Mouse (Mus musculus) gonadal fat pad, adult 2 months (tissue): ENCODE data around the gene Adamts17. TPM values are rescaled to one million over a fixed set of nuclear protein-coding genes. Genes with fewer than 3 reads are reported as not detected.

Experiments
- polyA plus RNA-seq: library from polyadenylated mRNA; depleted of rRNA; stranded (reverse); fragments of >200 nt; gene quantifications from 2 replicates; pipeline ENCODE4 v1.2.3, GENCODE M21; 2012; rRNA removed

Gene Adamts17
- polyA plus RNA-seq, 1 experiment = 0.88 TPM

Other genes with a start within 250 kb of the Adamts17 start
- 7.2 and 7.3 TPM in 2 replicates for gene Asb7, start 150.1 kb upstream of the Adamts17 start, polyA plus RNA-seq
- 13.2 and 16.1 TPM in 2 replicates for gene Lins1, start 149.8 kb upstream of the Adamts17 start, polyA plus RNA-seq
- gene Cers3, start 96.2 kb upstream of the Adamts17 start, polyA plus RNA-seq = 0.91 and 1.7 TPM in 2 replicates